Mouse (Mus musculus) brain, embryonic 18.5 days (tissue): ENCODE results near the gene Snai3.

Experiments used
- DNase-seq: peaks from one replicate; pipeline ENCODE4 v3.0.0-alpha.2; 2012; ENCODE audit warnings: low read depth, low spot score

The Snai3 gene

GRCm38 (mm10) chr8:122431694-122432442 lies 28.7 kb downstream of the Snai3 start:
- DNase-seq, result no peak

DNA sequence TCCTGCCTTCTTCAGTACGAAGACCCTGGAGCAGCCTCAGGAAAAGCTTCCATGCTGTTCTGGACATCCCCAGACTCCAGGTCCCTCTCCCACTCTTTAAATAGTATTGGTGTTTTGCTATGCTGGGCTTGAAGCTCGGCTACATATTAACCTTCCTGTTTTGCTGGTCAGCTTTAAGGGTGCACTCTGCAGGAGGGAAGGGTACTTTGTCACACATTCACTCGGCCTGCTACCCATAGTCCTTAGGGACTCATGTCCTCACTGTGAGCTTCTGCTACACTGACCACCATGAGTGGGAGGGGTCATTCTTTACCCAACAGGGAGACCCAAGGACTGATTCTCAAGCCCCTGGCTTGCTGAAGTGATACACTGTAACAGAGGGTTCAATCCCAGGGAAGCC lies 29.9 kb downstream of the Snai3 start:
- DNase-seq, result no peak

DNA sequence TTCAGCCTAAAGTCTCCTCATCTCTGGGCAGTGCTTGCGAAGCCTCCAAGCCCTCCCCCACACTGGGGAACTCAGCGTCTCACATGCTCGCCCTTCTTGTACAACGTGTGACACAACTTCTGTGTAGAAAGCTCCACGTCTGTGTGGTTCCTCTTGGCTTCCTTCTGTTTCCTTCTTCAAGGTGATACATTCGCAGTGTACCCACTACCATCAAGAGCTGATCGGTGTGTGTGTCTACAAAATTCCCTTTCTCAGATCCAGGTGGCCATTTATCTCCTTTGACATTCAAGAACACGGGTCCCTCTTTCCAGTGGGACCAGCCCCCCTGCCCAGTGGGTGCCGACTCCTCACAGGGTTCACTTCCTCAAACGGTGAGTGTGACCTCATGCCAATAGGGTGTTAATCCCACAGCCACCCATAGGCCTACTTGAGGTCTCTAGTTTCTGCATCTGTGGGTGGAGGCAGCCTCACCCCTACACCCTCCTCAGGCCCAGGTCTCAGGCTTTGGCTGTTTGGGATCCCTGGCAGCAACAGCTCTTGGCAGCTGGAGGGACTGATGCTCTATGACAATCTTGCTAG lies 30.4 kb downstream of the Snai3 start:
- DNase-seq, result no peak

DNA sequence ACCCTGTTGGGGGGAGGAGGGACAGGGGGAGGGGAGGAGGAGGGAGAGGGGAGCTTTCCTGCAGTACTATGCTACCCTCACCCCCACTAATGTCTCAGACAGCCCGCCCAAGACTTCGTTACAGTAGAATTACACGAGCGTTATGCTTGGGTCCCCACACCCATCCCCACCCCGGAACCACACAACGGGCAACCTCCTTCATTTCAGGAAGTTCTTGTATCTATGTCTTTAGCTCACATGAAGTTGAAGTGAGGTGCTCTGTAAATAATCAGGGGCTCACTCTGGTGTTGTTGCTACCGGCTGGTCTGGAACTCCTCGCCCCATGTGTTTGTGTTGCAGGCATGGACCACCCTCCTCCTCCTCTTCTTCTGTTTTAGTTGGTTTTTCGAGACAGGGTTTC lies 32.4 kb downstream of the Snai3 start:
- no peak for DNase-seq

GRCm38 (mm10) chr8:122427607-122428006 lies 32.9 kb downstream of the Snai3 start:
- no peak for DNase-seq

GRCm38 (mm10) chr8:122426145-122426544 lies 34.4 kb downstream of the Snai3 start:
- no peak for DNase-seq

- DNase-seq, result no peak
Observed at GRCm38 (mm10) chr8:122423659-122424058, 36.9 kb downstream of the Snai3 start.

DNA sequence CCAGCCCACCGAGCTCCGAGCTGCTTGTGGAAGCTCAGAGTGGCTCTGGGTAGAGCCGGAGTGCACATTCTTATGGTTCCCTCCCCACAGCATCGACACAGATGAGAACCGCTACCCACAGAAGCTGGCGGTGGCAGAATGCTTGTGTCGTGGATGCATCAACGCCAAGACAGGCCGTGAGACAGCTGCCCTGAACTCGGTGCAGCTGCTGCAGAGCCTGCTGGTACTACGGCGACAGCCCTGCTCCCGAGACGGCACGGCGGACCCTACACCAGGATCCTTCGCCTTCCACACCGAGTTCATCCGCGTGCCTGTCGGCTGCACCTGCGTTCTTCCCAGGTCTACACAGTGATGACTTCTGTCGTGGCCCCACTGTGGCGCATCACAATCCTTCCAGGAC lies 37.3 kb downstream of the Snai3 start:
- DNase-seq, result no peak

DNA sequence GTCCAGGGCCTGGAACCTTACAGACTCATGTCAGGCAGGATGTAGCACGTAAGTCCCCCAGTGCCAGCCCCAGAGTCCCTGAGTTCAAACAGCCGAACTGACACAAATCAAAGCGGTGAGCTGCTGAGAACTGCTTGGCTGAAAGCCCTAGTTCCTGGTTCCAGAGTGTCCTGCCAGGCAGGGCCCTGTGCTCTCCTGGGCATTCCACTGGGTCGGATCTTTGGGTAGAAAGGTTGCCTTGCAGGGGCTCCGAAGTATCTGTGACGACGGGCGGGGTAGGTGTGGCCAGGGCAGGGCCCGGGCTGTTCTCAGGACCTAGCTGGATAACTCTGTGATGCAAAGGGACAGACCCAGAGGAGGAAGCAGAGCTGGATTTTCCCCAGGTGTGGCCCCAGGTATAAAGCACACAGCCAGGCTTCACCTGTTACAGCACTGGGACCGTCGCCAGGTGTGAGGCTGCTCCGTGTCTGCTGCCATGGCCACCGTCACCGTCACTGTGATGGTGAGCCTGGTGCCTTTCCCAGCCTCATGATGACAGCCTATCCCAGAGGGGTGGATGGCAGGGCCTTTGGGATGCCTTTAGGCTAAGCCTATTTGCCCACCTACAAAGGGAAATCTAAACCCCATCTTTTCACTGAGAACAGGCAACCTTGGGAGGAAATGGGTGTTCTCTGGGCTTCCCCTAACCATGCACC lies 39.0 kb downstream of the Snai3 start, which contains the start of gene Il17c:
TSS of gene Il17c (plus strand) at position 645 of the 695 bp plus-strand sequence.
- no peak for DNase-seq

- no peak for DNase-seq
Observed at GRCm38 (mm10) chr8:122419881-122420555, 40.5 kb downstream of the Snai3 start.

GRCm38 (mm10) chr8:122415554-122415953 lies 45.0 kb downstream of the Snai3 start:
- DNase-seq, result no peak

DNA sequence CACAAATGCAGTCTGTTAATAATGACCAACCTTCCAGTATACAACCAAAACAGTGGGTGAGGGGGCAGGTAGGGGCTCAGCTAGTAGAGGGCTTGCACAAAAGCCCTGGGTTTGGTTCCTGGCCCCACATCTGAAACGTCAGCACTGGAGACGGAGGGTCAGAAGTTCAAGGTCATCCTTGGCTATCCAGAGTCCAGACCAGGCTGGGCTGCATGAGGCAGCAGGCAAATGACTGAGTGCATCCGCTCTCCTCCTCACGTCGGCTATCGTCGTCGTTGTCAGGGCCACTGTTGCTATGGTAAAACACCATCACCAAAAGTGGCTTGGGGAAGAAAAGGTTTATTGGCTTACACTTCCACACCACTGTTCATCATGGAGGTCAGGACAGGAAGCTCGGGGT lies 46.2 kb downstream of the Snai3 start:
- DNase-seq, result no peak

DNA sequence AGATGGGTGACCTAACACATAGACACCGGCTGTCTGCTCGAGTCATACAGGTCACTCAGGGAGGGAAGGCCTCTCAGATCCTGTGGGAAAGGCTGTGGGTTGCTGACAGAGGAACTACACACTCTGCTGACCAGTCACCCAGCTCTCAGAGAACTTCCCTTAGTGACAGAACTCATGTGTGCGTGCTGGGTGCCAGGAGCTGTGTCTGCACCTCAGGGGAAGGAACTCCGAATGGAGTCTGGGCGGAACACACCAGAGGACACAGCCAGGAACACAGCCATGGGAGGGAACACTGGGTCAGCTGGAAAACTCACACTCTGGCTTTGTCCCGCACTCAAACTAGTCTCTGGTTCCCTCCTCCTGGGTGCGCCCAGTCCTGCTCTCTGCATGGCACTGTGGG lies 52.9 kb downstream of the Snai3 start:
- DNase-seq, result no peak

DNA sequence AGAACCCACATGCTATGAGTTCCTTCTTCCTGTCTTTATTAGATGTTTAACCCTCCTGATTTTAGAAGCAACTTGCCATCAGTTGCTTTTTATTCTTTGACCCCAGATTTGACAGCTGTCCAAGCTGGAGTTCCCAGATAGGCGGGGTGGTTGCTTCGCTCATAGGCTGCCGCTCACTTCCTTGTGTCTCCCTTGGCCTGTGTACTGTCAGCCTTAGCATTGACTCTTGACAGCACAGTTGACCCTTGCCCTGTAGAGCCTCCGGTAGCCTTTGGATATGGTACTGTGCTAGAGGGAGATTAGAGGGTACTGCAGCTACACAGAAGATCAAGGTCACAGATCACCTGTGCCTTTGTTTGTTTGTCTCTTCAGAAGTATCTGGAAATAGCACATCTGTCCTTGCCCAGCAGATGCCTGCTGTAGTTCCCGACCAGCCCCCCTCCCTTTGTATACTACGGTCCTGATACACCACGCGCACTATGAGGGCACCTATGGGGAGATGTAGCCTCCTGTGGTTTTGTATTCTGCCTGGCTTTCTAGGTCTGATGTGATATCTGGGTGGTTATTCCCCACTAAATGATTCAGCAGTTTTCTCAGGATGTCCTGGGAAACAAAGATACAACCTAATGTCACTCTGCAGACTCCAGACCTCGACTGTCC lies 55.3 kb downstream of the Snai3 start:
- no peak for DNase-seq
